Mouse (Mus musculus) cerebellum, adult 11-12 months (tissue): ENCODE measurements at regions not wholly inside any gene's neighbourhood (a gene's known extent, or its start where the extent isn't known, plus 50 kb on each side); places are given as distances from the start of the nearest gene placed in this dataset.

ENCODE experiments used
- DNase-seq: peaks from one replicate; pipeline ENCODE4 v3.0.0; 2022

GRCm38 (mm10) chr3:120733332-120733731 is 438.2 kb downstream of the Rwdd3 start:
- DNase-seq: no peak

GRCm38 (mm10) chr3:120732391-120732790 is 439.1 kb downstream of the Rwdd3 start:
- peak; percentile 78 for DNase-seq

GRCm38 (mm10) chr3:120731287-120731686 is 440.2 kb downstream of the Rwdd3 start:
- DNase-seq: peak; percentile 84

GRCm38 (mm10) chr3:120730225-120730624 is 441.3 kb downstream of the Rwdd3 start:
- no peak for DNase-seq

GRCm38 (mm10) chr3:120729671-120730070 is 441.8 kb downstream of the Rwdd3 start:
- no peak for DNase-seq

GRCm38 (mm10) chr3:120685227-120685626 is 486.3 kb downstream of the Rwdd3 start:
- no peak for DNase-seq

- DNase-seq: no peak
These were observed 495.6 kb downstream of the Rwdd3 start for GRCm38 (mm10) chr3:120675906-120676305.

GRCm38 (mm10) chr3:120668654-120669053 is 502.8 kb downstream of the Rwdd3 start:
- DNase-seq: no peak

GRCm38 (mm10) chr3:120662521-120662920 is 509.0 kb downstream of the Rwdd3 start:
- DNase-seq: no peak

- DNase-seq: no peak
These were observed 510.7 kb downstream of the Rwdd3 start for GRCm38 (mm10) chr3:120660776-120661175.

- no peak for DNase-seq
These were observed 522.2 kb downstream of the Rwdd3 start for GRCm38 (mm10) chr3:120649047-120649868.

- no peak for DNase-seq
These were observed 523.1 kb downstream of the Rwdd3 start for GRCm38 (mm10) chr3:120648391-120648790.

GRCm38 (mm10) chr3:120636669-120637305 is 534.7 kb downstream of the Rwdd3 start:
- DNase-seq: no peak

GRCm38 (mm10) chr3:120618358-120618757 is 553.1 kb downstream of the Rwdd3 start:
- DNase-seq: no peak

- DNase-seq: no peak
These were observed 577.3 kb downstream of the Rwdd3 start for GRCm38 (mm10) chr3:120594226-120594625.

GRCm38 (mm10) chr3:120591183-120591582 is 580.3 kb downstream of the Rwdd3 start:
- DNase-seq: no peak

- DNase-seq: no peak
These were observed 600.6 kb downstream of the Rwdd3 start for GRCm38 (mm10) chr3:120570806-120571425.

- no peak for DNase-seq
These were observed 629.7 kb downstream of the Rwdd3 start for GRCm38 (mm10) chr3:120541556-120542476.

- DNase-seq: no peak
These were observed 637.6 kb downstream of the Rwdd3 start for GRCm38 (mm10) chr3:120533901-120534300.

- no peak for DNase-seq
These were observed 639.5 kb downstream of the Rwdd3 start for GRCm38 (mm10) chr3:120531880-120532580.

- DNase-seq: no peak
These were observed 659.8 kb downstream of the Rwdd3 start for GRCm38 (mm10) chr3:120511651-120512050.

- DNase-seq: no peak
These were observed 672.6 kb downstream of the Rwdd3 start for GRCm38 (mm10) chr3:120498937-120499336.
